Mouse (Mus musculus): ENCODE data around the gene Olfr432.
A peak's percentile ranks its signal among the peaks of the same experiment; 100 is the strongest.
"Not testable (repeated sequence)": the region's sequence is repeated elsewhere in the genome, so short reads cannot be mapped to it uniquely, and the experiment has no call there.

Gene Olfr432

DNA sequence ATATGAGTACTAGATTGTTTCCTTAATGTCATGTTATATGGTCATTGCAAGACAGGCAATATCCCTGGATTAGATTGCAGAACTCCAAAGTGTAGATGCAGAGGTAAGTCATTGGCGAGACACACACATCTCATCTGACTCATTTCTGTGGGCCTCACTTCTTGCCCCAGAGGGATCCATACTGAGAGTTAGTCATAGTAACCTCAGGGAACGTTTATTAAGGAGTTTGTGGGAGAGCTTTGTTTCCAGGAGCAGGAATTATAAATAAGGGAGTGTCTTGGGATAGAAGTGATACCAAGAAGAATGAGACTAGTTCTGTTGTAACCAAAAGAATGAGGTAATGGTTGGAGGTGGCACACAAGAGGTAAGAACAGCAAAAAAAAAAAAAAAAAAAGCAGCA is at the start of gene Olfr432:
Olfr432 (plus strand) TSS at position 313 of the 400 bp plus-strand sequence.
- no peak for DNase-seq (ENCODE audit: low spot score)

DNA sequence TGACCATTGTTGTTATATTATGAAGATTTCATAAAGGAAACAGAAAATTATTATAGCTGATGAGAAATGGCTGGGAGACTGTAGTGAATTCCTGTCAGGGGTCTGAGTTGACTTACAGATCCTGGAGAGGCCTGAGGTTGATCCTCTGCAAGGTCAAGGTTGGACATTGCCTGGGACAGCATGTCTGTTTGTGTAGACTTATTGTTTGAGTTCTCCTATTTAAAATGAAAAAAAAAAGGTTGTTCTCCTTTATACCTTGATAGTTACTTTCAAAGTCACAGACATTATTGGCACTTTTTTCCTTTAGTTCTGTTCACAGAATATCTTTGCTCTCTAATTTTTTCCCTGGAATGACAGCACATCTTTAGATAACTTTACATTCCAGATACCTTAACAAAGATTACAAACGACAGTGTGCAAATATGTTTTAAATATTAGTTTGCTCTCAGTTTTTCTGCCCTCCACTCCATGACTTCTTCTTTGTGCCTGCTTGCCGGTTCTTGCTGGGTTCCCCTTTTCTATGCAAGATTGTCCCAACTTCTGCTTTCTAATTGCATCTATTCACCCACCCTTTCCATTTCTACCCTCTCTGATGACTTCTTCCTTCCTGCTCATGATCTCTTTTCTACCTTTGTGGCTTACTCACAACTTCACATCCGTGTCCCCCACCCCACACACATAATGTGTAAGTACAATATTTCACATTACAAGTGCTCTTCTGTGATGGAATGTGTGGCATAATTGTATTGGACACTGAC is 44.5 kb upstream of the Olfr432 start:
- not testable (repeated sequence) for DNase-seq (ENCODE audit: low spot score)

DNA sequence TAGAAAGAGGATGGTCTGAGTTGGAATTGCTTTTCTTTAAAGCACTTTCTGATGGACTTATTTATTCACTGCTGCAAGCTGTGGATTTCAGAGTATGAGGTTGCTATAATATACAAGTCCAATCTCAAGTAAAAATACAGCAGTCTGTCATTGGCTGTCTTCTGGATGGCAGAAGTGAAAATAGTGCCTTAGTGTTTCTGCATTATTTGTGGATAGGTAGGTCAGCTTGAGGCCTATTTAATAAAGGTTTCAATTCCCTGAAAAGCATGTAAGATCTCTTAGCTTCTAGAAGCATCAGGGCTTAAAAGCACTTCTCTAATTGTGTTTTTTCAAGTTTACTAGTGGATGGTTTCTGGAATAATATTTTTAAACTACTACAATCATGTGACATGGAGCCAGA is 42.0 kb upstream of the Olfr432 start:
- not testable (repeated sequence) for DNase-seq (ENCODE audit: low spot score)

DNA sequence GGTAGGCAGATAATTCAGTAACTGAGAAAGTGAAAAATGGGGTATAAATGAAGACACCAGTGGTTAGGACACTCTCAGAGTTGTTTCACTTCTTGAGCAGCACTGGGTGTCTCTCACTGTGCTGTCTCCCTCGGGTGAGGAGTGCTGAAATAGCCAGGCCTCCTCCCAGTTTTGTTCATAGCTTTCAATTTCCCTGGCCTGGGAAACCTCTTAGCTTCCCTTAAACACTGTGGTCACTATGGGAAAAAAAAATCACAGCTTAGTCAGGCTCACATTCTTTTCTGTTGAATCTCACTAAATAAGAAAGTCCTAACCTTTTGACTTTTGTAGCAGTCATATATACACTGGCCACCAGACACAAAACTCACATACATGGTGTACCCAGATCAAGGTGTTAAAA is 17.3 kb upstream of the Olfr432 start, which contains the start of gene Ifi205:
Ifi205 (minus strand) TSS at position 113 of the 400 bp plus-strand sequence.
- DNase-seq (ENCODE audit: low spot score), result no peak

DNA sequence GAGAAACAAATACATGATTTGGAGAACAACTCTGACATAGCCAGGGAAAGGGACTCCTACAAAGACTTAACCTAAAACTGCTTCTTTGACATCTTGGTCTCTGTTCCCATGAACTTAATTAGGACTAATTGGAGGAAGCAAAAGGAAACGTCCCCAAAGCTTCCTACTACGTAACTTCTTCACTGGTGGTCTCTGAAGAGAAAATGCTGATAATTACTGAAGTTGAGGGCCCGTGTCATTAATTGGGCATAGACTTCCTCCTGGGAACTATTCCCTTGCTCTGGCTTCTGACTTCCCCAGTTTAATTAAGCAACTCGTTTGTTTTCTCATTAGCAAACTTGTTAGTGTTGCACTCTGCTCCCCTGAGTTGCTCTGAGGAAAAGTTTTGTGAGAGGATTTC is 13.2 kb upstream of the Olfr432 start:
- DNase-seq (ENCODE audit: low spot score), result no peak

DNA sequence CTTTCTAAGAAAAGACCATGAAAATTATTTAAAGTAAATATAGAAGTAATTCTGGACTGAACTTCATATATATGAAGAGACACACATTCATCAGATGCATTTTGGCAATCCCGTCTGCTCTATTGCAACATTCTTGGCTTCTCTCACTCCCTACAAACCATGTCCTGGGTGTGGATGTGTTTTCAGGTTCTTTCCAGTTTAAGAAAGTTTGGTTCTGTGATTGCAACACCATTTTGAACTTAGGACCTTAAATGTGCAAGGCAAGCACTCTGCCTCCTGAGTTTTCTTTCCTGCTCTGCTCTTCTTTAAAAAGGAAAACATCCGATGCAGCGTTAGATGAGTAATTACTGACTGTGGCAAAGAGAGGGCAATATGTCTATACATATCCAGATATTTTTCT is 10.5 kb upstream of the Olfr432 start:
- no peak for DNase-seq (ENCODE audit: low spot score)

DNA sequence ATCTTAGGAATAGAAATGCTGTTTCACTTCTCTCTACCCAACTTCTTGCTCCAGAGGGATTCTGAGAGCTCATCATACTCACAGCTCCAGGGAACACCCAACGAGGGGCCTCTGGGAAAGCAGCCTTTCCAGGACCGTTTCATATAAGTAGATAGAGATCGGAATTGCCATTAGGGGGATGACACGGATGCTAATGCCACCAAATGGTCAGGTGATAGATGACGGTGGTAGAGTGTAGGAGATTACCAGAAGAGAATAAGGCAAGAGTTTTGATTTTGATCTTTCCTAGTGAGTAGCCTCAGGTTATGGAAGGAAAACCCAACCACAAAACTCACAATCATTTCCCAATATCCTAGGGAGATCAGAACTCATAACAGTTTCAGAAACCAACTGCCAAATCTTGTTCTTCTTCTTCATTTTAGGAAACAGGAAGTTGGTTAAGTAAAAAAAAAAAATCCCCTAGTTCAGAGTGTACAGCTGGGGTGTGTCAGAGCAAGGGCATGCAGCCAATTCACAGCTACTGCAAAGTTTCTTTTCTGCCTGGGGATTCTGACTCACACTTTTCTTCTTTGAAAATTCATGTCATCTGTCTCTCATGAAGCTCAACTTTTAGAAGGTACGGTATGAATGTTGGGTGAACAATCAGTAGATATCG is 8.4 kb upstream of the Olfr432 start, which contains the start of gene Olfr433:
Olfr433 (plus strand) TSS at position 183 of the 655 bp plus-strand sequence.
- peak; percentile 21 for DNase-seq (ENCODE audit: low spot score)

DNA sequence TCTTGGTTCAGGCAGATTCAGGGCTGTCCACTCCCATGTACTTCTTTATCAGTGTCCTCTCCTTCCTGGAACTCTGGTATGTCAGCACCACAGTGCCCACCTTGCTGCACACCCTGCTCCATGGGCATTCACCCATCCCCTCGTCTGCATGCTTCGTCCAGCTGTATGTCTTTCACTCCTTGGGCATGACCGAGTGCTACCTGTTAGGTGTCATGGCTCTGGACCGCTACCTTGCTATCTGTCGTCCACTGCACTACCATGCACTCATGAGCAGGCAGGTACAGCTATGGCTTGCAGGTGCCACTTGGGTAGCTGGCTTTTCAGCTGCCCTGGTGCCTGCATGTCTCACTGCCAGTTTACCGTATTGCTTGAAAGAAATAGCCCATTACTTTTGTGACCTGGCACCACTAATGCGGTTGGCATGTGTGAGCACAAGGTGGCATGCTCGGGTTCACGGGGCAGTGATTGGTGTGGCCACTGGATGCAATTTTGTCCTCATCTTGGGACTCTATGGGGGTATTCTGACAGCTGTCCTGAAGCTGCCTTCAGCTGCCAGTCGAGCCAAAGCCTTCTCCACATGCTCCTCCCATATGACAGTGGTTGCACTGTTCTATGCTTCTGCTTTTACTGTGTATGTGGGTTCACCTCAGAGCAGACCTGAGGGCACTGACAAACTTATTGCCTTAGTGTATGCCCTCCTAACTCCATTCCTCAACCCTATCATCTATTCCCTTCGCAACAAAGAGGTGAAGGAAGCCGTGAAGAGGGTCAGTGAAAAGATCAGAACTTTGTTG is 6.7 kb upstream of the Olfr432 start:
- DNase-seq (ENCODE audit: low spot score), result not testable (repeated sequence)

DNA sequence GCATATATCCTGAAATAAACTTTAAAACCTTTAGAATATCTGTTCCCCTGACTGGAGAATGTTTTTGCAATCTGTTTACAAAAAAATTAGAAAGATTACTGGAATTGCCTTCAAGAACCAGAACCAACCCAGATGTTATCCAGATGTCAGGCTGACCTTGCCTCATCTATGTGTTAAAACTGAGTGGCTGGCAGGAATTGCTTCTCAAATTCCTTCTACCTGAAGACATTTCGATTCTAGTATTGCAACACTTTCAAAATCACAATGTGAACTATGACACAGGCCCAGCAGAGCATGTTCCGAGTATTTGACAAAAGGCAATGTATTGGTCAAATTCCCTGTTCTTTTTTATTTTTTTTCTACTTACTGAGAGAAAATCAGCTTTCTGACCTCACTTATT is 4.6 kb upstream of the Olfr432 start:
- DNase-seq (ENCODE audit: low spot score), result no peak

DNA sequence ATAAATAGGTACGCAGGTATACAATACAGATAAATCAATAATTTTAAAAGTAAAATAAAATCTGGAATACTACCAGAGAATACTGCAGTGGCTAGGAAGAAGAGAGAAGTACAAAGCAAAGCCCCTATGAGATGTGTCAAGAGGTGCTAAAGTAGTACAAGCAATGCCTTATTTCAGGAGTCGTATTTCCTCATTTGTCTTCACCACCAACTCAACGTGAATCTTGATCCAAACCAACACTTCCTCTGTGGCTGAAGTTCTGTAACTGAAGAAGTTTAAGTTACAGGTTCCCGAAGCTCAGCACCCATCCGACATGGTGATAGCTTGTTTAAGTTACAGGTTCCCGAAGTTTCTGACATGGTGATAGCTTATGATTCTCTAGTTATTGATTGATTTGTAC is 778 bp upstream of the Olfr432 start:
- DNase-seq (ENCODE audit: low spot score), result not testable (repeated sequence)

DNA sequence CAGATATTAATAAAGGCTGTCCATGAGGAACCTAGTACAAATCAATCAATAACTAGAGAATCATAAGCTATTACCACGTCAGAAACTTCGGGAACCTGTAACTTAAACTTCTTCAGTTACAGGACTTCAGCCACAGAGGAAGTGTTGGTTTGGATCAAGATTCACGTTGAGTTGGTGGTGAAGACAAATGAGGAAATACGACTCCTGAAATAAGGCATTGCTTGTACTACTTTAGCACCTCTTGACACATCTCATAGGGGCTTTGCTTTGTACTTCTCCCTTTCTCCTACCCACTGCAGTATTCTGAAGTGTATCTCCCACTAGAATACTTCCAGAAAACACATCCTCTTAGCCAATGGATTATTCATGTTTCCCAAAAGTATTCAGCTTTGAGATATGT is 352 bp downstream of the Olfr432 start:
- not testable (repeated sequence) for DNase-seq (ENCODE audit: low spot score)

DNA sequence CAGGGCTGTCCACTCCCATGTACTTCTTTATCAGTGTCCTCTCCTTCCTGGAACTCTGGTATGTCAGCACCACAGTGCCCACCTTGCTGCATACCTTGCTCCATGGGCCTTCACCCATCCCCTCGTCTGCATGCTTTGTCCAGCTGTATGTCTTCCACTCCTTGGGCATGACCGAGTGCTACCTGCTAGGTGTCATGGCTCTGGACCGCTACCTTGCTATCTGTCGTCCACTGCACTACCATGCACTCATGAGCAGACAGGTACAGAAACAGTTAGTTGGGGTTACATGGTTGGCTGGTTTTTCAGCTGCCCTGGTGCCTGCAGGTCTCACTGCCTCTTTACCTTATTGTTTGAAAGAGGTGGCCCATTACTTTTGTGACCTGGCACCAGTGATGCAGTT is 1.5 kb downstream of the Olfr432 start:
- DNase-seq (ENCODE audit: low spot score), result no peak

DNA sequence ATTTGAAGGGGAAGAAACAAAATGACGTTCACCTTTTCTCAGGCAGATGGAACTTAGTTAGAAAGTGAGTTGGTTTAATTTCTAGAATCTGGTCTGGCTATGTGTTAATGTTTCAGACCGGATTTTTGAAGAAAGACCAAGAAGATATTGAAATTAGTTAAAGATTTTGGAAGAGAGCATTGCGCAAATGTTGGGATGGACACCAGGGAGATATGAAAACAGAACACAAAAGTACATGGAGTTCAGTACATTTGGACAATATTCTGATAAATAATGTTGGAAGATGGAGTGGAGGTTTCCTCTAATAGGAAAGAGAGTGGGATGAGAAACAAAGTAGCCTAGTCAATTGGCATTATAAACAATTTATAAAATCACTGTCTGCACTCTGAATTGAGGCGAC is 2.5 kb downstream of the Olfr432 start:
- no peak for DNase-seq (ENCODE audit: low spot score)

DNA sequence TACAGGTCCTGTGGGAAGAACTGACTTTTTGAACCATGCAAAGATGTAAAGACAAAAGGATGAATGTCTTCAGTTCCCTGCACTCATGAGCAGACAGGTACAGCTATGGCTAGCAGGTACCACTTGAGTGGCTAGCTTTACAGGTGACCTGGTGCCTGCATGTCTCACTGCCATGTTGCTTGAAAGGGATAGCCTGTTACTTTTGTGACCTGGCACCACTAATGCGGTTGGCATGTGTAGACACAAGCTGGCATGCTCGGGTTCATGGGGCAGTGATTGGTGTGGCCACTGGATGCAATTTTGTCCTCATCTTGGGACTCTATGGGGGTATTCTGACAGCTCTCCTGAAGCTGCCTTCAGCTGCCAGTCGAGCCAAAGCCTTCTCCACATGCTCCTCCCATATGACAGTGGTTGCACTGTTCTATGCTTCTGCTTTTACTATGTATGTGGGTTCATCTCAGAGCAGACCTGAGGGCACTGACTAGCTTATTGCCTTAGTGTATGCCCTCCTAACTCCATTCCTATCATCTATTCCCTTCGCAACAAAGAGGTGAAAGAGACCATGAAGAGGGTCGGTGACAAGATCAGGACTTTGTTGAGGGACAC is 3.0 kb downstream of the Olfr432 start:
- DNase-seq (ENCODE audit: low spot score), result no peak

DNA sequence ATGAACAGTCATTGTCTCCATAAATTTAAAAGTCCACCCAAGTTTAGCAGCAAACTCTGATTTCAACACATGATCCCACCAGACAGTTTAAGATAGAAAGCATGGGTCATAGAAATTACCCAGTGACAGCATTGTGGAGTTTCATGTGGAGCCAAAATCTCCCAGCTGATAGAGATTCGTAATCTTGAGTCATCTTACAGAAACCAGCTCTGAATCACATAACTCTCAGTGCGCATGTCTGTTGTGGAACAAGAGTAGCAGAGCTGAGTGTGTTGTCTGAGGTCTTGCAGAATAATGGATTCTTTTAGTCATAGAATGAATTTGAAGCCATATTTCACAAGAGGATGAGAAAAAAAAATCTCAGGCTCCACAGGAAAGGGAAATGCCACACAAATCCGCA is 4.0 kb downstream of the Olfr432 start:
- DNase-seq (ENCODE audit: low spot score), result no peak

DNA sequence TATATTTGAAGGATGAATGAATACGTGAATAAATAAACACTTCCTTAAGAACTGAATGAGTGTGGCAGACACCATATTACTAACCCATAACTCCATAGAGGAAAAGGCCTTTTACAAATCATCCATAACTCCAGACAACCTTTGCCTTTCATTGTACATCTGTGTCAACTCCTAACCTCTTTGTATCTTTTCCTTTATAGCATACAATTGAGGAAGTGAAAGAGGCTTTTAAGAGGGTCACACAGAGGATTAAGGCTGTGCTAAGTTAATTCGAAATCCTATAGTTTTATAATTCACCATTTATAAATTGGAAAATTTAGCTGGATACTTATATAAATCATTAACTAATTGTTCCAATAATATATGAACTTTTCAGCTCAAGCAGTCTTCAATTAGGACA is 6.2 kb downstream of the Olfr432 start:
- DNase-seq (ENCODE audit: low spot score), result no peak

DNA sequence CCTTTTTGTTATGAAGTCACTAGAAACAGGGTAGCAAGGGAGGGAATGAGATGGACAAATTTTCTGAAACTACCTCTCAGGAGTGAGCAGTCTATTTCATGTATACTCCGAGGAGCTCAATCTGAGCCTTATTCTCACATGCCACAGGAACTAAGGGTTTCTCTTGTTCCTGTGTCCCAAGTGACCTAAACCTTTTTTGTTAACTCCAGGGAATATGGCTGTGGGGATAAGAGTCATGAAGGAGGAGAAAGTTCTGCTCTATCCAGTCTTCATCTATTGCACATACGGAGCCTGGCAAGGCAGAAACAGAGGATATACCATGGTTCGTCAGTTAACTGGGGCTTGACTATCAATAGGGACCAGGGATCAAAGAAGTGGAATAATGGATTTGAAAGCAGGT is 17.3 kb downstream of the Olfr432 start, which contains the start of gene Olfr430:
Olfr430 (plus strand) TSS at position 301 of the 400 bp plus-strand sequence.
- DNase-seq (ENCODE audit: low spot score), result no peak

DNA sequence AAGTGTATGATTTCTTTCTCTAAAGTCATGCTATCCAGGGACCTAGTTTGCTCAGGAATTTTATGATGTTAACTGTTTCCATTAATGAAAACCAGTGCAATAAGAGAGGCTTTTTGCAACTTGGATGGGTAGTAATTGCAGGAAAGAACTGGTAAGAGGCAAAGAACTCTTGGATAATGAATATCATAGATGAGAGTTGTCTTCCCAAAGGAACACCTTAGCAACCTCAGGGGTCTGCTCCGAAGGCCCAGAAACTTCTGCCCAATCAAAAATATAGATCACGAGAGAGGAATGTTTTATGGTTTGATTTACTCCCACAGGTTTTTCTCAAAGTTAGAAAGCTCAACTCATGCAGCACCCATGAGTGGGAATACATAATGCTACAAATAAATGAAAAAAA is 35.0 kb downstream of the Olfr432 start, which contains the start of gene Olfr429:
Olfr429 (plus strand) TSS at position 301 of the 400 bp plus-strand sequence.
- no peak for DNase-seq (ENCODE audit: low spot score)

DNA sequence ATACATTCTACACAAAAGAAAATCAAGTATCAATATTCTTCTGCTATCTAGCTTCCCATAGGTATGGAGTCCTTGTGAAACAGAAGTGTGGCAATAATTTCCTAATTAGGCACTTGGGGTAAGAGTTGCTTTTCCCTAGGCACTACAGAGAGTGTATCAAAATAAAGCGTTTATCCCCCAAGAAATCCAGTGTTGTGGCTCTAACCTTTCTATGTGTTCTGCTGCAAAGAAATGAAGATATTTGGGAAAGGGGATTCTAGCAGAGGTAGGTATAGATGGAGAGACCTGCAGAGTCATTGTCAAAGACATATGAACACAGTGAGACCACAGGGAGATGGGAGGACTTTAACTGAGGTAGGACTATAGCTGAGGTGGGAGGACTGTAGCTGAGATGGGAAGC is 47.6 kb downstream of the Olfr432 start, which contains the start of gene Olfr427:
Olfr427 (plus strand) TSS at position 301 of the 400 bp plus-strand sequence.
- no peak for DNase-seq (ENCODE audit: low spot score)

DNA sequence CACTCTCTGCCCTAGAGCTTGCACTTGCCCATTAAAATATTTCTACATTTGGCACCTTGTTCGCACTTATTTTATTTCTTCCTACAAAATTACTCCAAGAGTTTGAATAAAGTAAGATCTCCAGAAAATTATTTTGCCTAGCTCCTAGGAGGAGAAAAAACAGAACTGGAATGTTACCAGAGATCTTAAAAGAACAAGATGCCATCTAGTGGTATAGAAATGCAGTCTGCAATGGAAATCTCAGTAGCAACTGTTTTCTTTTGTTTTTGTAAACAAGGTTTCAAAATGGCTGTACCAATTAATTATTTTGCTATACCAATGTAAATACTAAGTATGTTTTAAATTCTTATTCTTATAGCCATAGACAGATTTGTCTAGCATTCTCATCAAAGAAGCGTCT is 54.7 kb downstream of the Olfr432 start:
- no peak for DNase-seq (ENCODE audit: low spot score)

All from ovary, postnatal 36 days (tissue).